Mouse (Mus musculus): ENCODE data around the gene Bsnd. TPM values are rescaled to one million over a fixed set of nuclear protein-coding genes. Genes with fewer than 3 reads are reported as not detected.

Gene Bsnd
- total and polyA plus RNA-seq, 3 experiments = 0.59 to 3.0 (median 1.8) TPM

DNA sequence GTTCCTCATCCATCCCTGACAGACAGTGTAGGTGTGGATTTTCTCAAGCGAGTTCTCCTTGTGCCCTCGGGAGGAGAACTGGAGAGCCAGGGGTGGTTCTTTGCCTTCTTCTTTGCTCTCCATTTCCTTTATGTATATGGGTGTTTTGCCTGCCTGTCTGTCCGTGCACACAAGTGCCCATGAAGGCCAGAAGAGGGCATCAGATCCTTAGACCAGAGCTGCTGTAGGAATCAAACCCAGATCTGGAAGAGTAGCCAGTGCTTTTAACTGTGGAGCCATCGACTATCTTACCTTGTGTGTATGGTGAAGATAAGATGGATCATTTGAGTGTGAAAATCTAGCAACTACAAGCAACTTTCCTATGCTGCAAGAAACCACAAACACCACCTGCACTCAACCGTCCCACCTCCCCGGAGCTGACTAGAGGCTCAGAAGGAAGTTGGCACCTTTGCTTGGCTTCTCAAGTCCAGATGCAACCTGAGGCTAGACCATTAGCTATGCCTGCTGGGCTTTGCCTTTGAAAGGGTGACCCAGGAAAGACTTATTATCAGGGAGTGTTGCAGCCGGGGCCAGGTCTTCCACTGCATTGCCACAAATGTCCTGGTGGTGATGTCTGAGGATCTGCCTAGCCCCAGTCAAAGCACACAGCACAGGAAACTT is 41.5 kb upstream of the Bsnd start (continued):
- TF ChIP-seq EP300 (IDR thresholded peaks at IDR 0.05; ENCODE audit: low read length) (no peak), HCFC1 (IDR thresholded peaks at IDR 0.05; ENCODE audit: low read depth, low read length) (no peak), USF1 (IDR thresholded peaks at IDR 0.05; ENCODE audit: low read depth, low read length) (no peak), SIN3A (IDR thresholded peaks at IDR 0.05; ENCODE audit: low read length) (no peak), ZMIZ1 (IDR thresholded peaks at IDR 0.05; ENCODE audit: low read depth, low read length) (no peak), TBP (conservative IDR thresholded peaks at IDR 0.05; ENCODE audit: low read depth, low read length) (no peak), ETS1 (conservative IDR thresholded peaks at IDR 0.05; ENCODE audit: low read depth, low read length) (no peak), USF2 (conservative IDR thresholded peaks at IDR 0.05; ENCODE audit: low read depth, low read length) (no peak)

GRCm38 (mm10) chr4:106530113-106530482 is 38.0 kb upstream of the Bsnd start:
- Histone ChIP-seq H3K79me2 (replicated peaks; ENCODE audit: control insufficient read depth, extremely low read depth, insufficient read depth, poor library complexity, severe bottlenecking) (no peaks in the 10 kb centered on the region), H3K4me1 (ENCODE audit: control insufficient read depth in 1 of 2, insufficient read depth in 2 of 2) (peaks cover 4 to 25% of the 10 kb centered on the region in 2 experiments; a peak in 3 of 4 replicates), H3K9ac (ENCODE audit: insufficient read depth, low read depth) (no peak overlapping the region), H3K36me3 (replicated peaks in 1 of 2; ENCODE audit: control insufficient read depth in 1 of 2, insufficient read depth in 1 of 2, low read length in 1 of 2) (no peaks in the 10 kb centered on the region), H3K27me3 (replicated peaks) (no peaks in the 10 kb centered on the region), H3K4me2 (ENCODE audit: insufficient read depth, low read depth, poor library complexity, severe bottlenecking) (no peak overlapping the region), H3K4me3 (replicated peaks in 1 of 3; ENCODE audit: low read depth in 2 of 3, low read length in 2 of 3, poor library complexity in 1 of 3) (no peak overlapping the region), H3K27ac (ENCODE audit: insufficient read depth, low read depth) (no peak overlapping the region), H3K9me3 (replicated peaks; ENCODE audit: low read length) (no peaks in the 10 kb centered on the region)
- in situ Hi-C loops (cut with MboI; ENCODE audit: low pct_ligation_motif_present, low pct_unique_long_range_greater_than_20kb, low sequenced_read_pairs) = loop anchor here (5.0 kb wide), 1 partner anchor 58 kb away; no protein-coding TSS in a partner anchor
- dilution Hi-C loops (cut with MboI; ENCODE audit: extremely low pct_ligation_motif_present, extremely low pct_unique_long_range_greater_than_20kb, low sequenced_read_pairs) = no loop called here
- no peak for DNase-seq (ENCODE audit: extremely low read depth)
- no peak for TF ChIP-seq E2F4 (IDR thresholded peaks at IDR 0.05; ENCODE audit: insufficient replicate concordance, low read depth, low read length)
- TF ChIP-seq MEF2A (IDR thresholded peaks at IDR 0.05; ENCODE audit: borderline replicate concordance, low read depth, low read length) = no peak
- TF ChIP-seq MAX (IDR thresholded peaks at IDR 0.05; ENCODE audit: low read length) = no peak
- TF ChIP-seq GABPA (IDR thresholded peaks at IDR 0.05; ENCODE audit: insufficient replicate concordance, low read depth, low read length) = no peak
- no peak for TF ChIP-seq KAT2A (IDR thresholded peaks at IDR 0.05; ENCODE audit: insufficient replicate concordance, low read length)

DNA sequence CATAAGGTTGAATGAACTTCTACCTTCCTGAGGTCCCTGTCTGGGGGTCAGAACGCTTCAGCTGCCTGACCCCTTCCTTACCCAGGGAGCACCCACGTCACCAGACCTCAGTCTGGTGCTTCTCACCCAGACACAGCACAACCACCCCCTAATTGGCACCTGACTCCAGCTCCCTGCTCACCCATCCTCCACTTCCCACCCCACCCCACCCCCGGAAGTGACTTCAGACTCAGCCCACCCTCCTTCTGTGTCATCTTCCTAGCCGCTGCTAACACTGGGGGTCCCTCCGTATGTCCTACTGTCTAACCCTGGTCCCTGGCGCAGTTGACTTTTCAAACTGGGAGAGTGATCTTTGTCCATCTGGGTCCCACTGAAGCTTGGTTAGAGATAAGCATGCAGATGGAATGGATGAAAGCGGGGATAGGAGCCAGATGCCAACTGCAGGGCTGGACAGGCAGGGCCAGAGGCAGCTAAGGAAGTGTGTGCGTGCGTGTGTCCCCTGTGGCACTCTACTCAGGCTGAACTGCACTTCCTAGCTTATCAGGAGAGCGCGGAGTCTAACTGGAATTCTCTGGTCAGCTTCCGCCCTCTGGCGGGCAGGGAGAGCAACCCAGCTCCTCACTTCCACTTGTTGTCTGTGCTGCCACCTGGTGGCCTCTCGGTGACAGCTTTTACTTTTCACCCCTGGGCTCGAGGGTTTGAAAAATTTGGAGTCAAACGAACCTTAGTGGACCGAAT is 37.5 kb upstream of the Bsnd start:
- DNase-seq (ENCODE audit: extremely low read depth) = peak; percentile 95
- Histone ChIP-seq H3K4me2 (ENCODE audit: insufficient read depth, low read depth, poor library complexity, severe bottlenecking) (peak overlapping the region; percentile 49), H3K36me3 (replicated peaks in 1 of 2; ENCODE audit: control insufficient read depth in 1 of 2, insufficient read depth in 1 of 2, low read length in 1 of 2) (no peaks in the 10 kb centered on the region), H3K4me3 (replicated peaks in 1 of 3; ENCODE audit: low read depth in 2 of 3, low read length in 2 of 3, poor library complexity in 1 of 3) (peak overlapping the region; percentile 23 to 49 (median 38)), H3K27ac (ENCODE audit: insufficient read depth, low read depth) (0 out of 2 replicates have a peak overlapping the region, but pooled peaks have one; percentile 15), H3K9me3 (replicated peaks; ENCODE audit: low read length) (no peaks in the 10 kb centered on the region), H3K27me3 (replicated peaks) (no peaks in the 10 kb centered on the region), H3K4me1 (ENCODE audit: control insufficient read depth in 1 of 2, insufficient read depth in 2 of 2) (peaks cover 4 to 28% of the 10 kb centered on the region in 2 experiments; a peak in 3 of 4 replicates), H3K79me2 (replicated peaks; ENCODE audit: control insufficient read depth, extremely low read depth, insufficient read depth, poor library complexity, severe bottlenecking) (no peaks in the 10 kb centered on the region), H3K9ac (ENCODE audit: insufficient read depth, low read depth) (peak overlapping the region; percentile 60)
- dilution Hi-C loops (cut with MboI; ENCODE audit: extremely low pct_ligation_motif_present, extremely low pct_unique_long_range_greater_than_20kb, low sequenced_read_pairs) (no loop called here), in situ Hi-C loops (cut with MboI; ENCODE audit: low pct_ligation_motif_present, low pct_unique_long_range_greater_than_20kb, low sequenced_read_pairs) (loop anchor here (5.0 kb wide), 2 partner anchors 37 to 57 kb away; partner anchors contain the start of gene Bsnd)
- TF ChIP-seq CHD1 (IDR thresholded peaks at IDR 0.05; ENCODE audit: low read depth, low read length) (no peak), SMC3 (IDR thresholded peaks at IDR 0.05; ENCODE audit: low read depth, low read length) (peak; percentile 98), UBTF (IDR thresholded peaks at IDR 0.05; ENCODE audit: low read depth, low read length) (no peak), ZMIZ1 (IDR thresholded peaks at IDR 0.05; ENCODE audit: low read depth, low read length) (no peak), JUN (IDR thresholded peaks at IDR 0.05; ENCODE audit: insufficient read depth, low read depth, low read length) (no peak), CHD2 (IDR thresholded peaks at IDR 0.05; ENCODE audit: low read length) (peak; percentile 45; the same call in 1 of the 2 replicates), IRF4 (IDR thresholded peaks at IDR 0.05; ENCODE audit: low read depth, low read length) (peak; percentile 43; the same call in 1 of the 2 replicates), ELF1 (IDR thresholded peaks at IDR 0.05; ENCODE audit: low read depth, low read length) (peak; percentile 70), PAX5 (IDR thresholded peaks at IDR 0.05; ENCODE audit: low read length) (no peak), POLR2AphosphoS2 (IDR thresholded peaks at IDR 0.05; ENCODE audit: low read depth, low read length) (no peak), USF1 (IDR thresholded peaks at IDR 0.05; ENCODE audit: low read depth, low read length) (no peak), CTCF (conservative IDR thresholded peaks at IDR 0.05 in 1 of 2, IDR thresholded peaks at IDR 0.05 in 1 of 2; ENCODE audit: low read depth in 2 of 2, low read length in 2 of 2) (peak; percentile 92 to 100), RCOR1 (conservative IDR thresholded peaks at IDR 0.05; ENCODE audit: low read depth, low read length) (no peak), MYC (IDR thresholded peaks at IDR 0.05; ENCODE audit: low read depth, low read length) (no peak), TBP (conservative IDR thresholded peaks at IDR 0.05; ENCODE audit: low read depth, low read length) (0 out of 2 replicates have a peak, but pooled peaks have one; percentile 11), NELFE (IDR thresholded peaks at IDR 0.05; ENCODE audit: low read depth, low read length) (peak; percentile 86; the same call in 1 of the 2 replicates), POLR2A (IDR thresholded peaks at IDR 0.05; ENCODE audit: low read depth, low read length) (no peak), KAT2A (IDR thresholded peaks at IDR 0.05; ENCODE audit: insufficient replicate concordance, low read length) (no peak), TCF12 (IDR thresholded peaks at IDR 0.05; ENCODE audit: low read depth, low read length) (peak; percentile 56; the same call in 1 of the 2 replicates)

Data from CH12.LX (cell line).